Mouse (Mus musculus): Measurements from ENCODE around the gene Rph3al. TPM values are rescaled to one million over a fixed set of nuclear protein-coding genes. Genes with fewer than 3 reads are reported as not detected.

The Rph3al gene
- total and polyA plus RNA-seq, 2 experiments from 2014 or later: 2.5 to 3.1 TPM

GRCm38 (mm10) chr11:75792535-75792934 lies 145.7 kb downstream of the Rph3al start:
- Histone ChIP-seq H3K27ac (no peak overlapping the region), H3K27me3 (ENCODE audit: insufficient read depth, low read length) (peaks cover 6% of the 10 kb centered on the region), H3K4me3 (ENCODE audit: low read length) (no peak overlapping the region), H3K9me3 (ENCODE audit: low read length) (no peaks in the 10 kb centered on the region), H3K9ac (replicated peaks; ENCODE audit: low read length) (no peak overlapping the region), H3K4me2 (ENCODE audit: low read depth, low read length) (no peak overlapping the region), H3K36me3 (ENCODE audit: insufficient read depth, low read length) (no peaks in the 10 kb centered on the region), H3K4me1 (ENCODE audit: insufficient read depth, low read length) (no peaks in the 10 kb centered on the region)
- no peak for DNase-seq (ENCODE audit: low spot score)
- TF ChIP-seq CTCF (IDR thresholded peaks at IDR 0.05; ENCODE audit: low read depth): no peak
- ATAC-seq: no peak
- WGBS: 77% methylated on average over 5 of the region's 5 CpGs

- TF ChIP-seq CTCF (IDR thresholded peaks at IDR 0.05; ENCODE audit: low read depth): no peak
- H3K27me3 ChIP-seq (ENCODE audit: insufficient read depth, low read length): no peaks in the 10 kb centered on the region
- H3K4me3 ChIP-seq (ENCODE audit: low read length): no peak overlapping the region
- H3K36me3 ChIP-seq (ENCODE audit: insufficient read depth, low read length): no peaks in the 10 kb centered on the region
- H3K9ac ChIP-seq (replicated peaks; ENCODE audit: low read length): no peak overlapping the region
- WGBS: 77% methylated on average over 8 of the region's 8 CpGs
- no peaks in the 10 kb centered on the region for H3K4me1 ChIP-seq (ENCODE audit: insufficient read depth, low read length)
- no peak for DNase-seq (ENCODE audit: low spot score)
- no peaks in the 10 kb centered on the region for H3K9me3 ChIP-seq (ENCODE audit: low read length)
- no peak overlapping the region for H3K4me2 ChIP-seq (ENCODE audit: low read depth, low read length)
- H3K27ac ChIP-seq: no peak overlapping the region
- no peak for ATAC-seq
These were observed 152.3 kb downstream of the Rph3al start for GRCm38 (mm10) chr11:75785897-75786296.

GRCm38 (mm10) chr11:75783799-75784198 lies 154.4 kb downstream of the Rph3al start:
- H3K4me2 ChIP-seq (ENCODE audit: low read depth, low read length): no peak overlapping the region
- H3K9me3 ChIP-seq (ENCODE audit: low read length): no peaks in the 10 kb centered on the region
- no peak overlapping the region for H3K27ac ChIP-seq
- DNase-seq (ENCODE audit: low spot score): no peak
- H3K4me1 ChIP-seq (ENCODE audit: insufficient read depth, low read length): no peaks in the 10 kb centered on the region
- no peak overlapping the region for H3K4me3 ChIP-seq (ENCODE audit: low read length)
- WGBS: 75% methylated on average over 5 of the region's 5 CpGs
- 0 out of 2 replicates have a peak, but pooled peaks cover 4% of the 10 kb centered on the region for H3K36me3 ChIP-seq (ENCODE audit: insufficient read depth, low read length)
- no peak overlapping the region for H3K9ac ChIP-seq (replicated peaks; ENCODE audit: low read length)
- no peak for TF ChIP-seq CTCF (IDR thresholded peaks at IDR 0.05; ENCODE audit: low read depth)
- no peak for ATAC-seq
- no peaks in the 10 kb centered on the region for H3K27me3 ChIP-seq (ENCODE audit: insufficient read depth, low read length)

GRCm38 (mm10) chr11:75781919-75782318 lies 156.3 kb downstream of the Rph3al start:
- H3K4me1 ChIP-seq (ENCODE audit: insufficient read depth, low read length): no peaks in the 10 kb centered on the region
- H3K27ac ChIP-seq: no peak overlapping the region
- WGBS: 18% methylated on average over 6 of the region's 6 CpGs
- H3K36me3 ChIP-seq (ENCODE audit: insufficient read depth, low read length): 0 out of 2 replicates have a peak, but pooled peaks cover 4% of the 10 kb centered on the region
- no peak overlapping the region for H3K4me2 ChIP-seq (ENCODE audit: low read depth, low read length)
- DNase-seq (ENCODE audit: low spot score): peak; percentile 87
- no peak overlapping the region for H3K9ac ChIP-seq (replicated peaks; ENCODE audit: low read length)
- no peaks in the 10 kb centered on the region for H3K27me3 ChIP-seq (ENCODE audit: insufficient read depth, low read length)
- no peaks in the 10 kb centered on the region for H3K9me3 ChIP-seq (ENCODE audit: low read length)
- H3K4me3 ChIP-seq (ENCODE audit: low read length): no peak overlapping the region
- ATAC-seq: peak; percentile 75
- TF ChIP-seq CTCF (IDR thresholded peaks at IDR 0.05; ENCODE audit: low read depth): peak; percentile 97

Other genes with a start within 250 kb of the Rph3al start
- gene Ywhae, start 205.6 kb downstream of the Rph3al start, total RNA-seq (2014; rRNA removed): 181 and 188 TPM in 2 replicates
- 1,457 and 1,531 TPM in 2 replicates for gene Ywhae, start 205.6 kb downstream of the Rph3al start, polyA plus RNA-seq (2015; fragmentation: Nextera tagmentation; extraction: Ambion mirVana)
- gene Doc2b, start 142.4 kb downstream of the Rph3al start, total RNA-seq (2014; rRNA removed): 12.7 and 12.8 TPM in 2 replicates
- gene Doc2b, start 142.4 kb downstream of the Rph3al start, polyA plus RNA-seq (2015; fragmentation: Nextera tagmentation; extraction: Ambion mirVana): 4.0 and 4.3 TPM in 2 replicates
- gene 1700016K19Rik, start 61.5 kb upstream of the Rph3al start, total RNA-seq (2014; rRNA removed): 2.5 and 4.8 TPM in 2 replicates
- gene 1700016K19Rik, start 61.5 kb upstream of the Rph3al start, polyA plus RNA-seq (2015; fragmentation: Nextera tagmentation; extraction: Ambion mirVana): 6.2 and 6.3 TPM in 2 replicates
- 13.6 and 17.4 TPM in 2 replicates for gene Rflnb, start 89.4 kb upstream of the Rph3al start, total RNA-seq (2014; rRNA removed)
- 14.9 and 15.3 TPM in 2 replicates for gene Rflnb, start 89.4 kb upstream of the Rph3al start, polyA plus RNA-seq (2015; fragmentation: Nextera tagmentation; extraction: Ambion mirVana)
- gene Vps53, start 241.2 kb upstream of the Rph3al start, total RNA-seq (2014; rRNA removed): 39.2 and 42.8 TPM in 2 replicates
- gene Vps53, start 241.2 kb upstream of the Rph3al start, polyA plus RNA-seq (2015; fragmentation: Nextera tagmentation; extraction: Ambion mirVana): 58.9 and 59.0 TPM in 2 replicates
- 20.1 and 30.4 TPM in 2 replicates for gene Fam57a, start 241.2 kb upstream of the Rph3al start, total RNA-seq (2014; rRNA removed)
- 16.6 and 20.0 TPM in 2 replicates for gene Fam57a, start 241.2 kb upstream of the Rph3al start, polyA plus RNA-seq (2015; fragmentation: Nextera tagmentation; extraction: Ambion mirVana)

Measured in hindbrain, postnatal 0 days (tissue).